Mouse (Mus musculus) gastrocnemius, postnatal 10 days (tissue): ENCODE results near the gene Sptbn4. TPM values are rescaled to one million over a fixed set of nuclear protein-coding genes. Genes with fewer than 3 reads are reported as not detected.

Experiments used
- DNase-seq: peaks from one replicate; pipeline ENCODE4 v3.0.0; 2021; ENCODE audit warnings: mixed read lengths
- total RNA-seq, 2 experiments: library from RNA; stranded (reverse); gene quantifications; 2 replicates each; pipeline ENCODE4 v1.2.3; 2021

Gene Sptbn4
- total RNA-seq, 2 experiments from 2014 or later = 0.20 to 0.28 TPM

- DNase-seq = peak; percentile 70
Observed at GRCm38 (mm10) chr7:27325697-27326096, 121.8 kb downstream of the Sptbn4 start.

GRCm38 (mm10) chr7:27324928-27325327 is 122.6 kb downstream of the Sptbn4 start:
- DNase-seq = no peak

GRCm38 (mm10) chr7:27324161-27324560 is 123.3 kb downstream of the Sptbn4 start:
- DNase-seq = no peak

- no peak for DNase-seq
Observed at GRCm38 (mm10) chr7:27323001-27323400, 124.5 kb downstream of the Sptbn4 start.

- DNase-seq = no peak
Observed at GRCm38 (mm10) chr7:27322291-27322690, 125.2 kb downstream of the Sptbn4 start.

- DNase-seq = no peak
Observed at GRCm38 (mm10) chr7:27319411-27319810, 128.1 kb downstream of the Sptbn4 start.

GRCm38 (mm10) chr7:27315958-27316357 is 131.5 kb downstream of the Sptbn4 start:
- DNase-seq = peak; percentile 66

- DNase-seq = no peak
Observed at GRCm38 (mm10) chr7:27314393-27314792, 133.1 kb downstream of the Sptbn4 start.

GRCm38 (mm10) chr7:27311651-27312284 is 135.7 kb downstream of the Sptbn4 start:
- DNase-seq = no peak

- DNase-seq = no peak
Observed at GRCm38 (mm10) chr7:27310996-27311535, 136.4 kb downstream of the Sptbn4 start.

GRCm38 (mm10) chr7:27310306-27310705 is 137.2 kb downstream of the Sptbn4 start:
- DNase-seq = peak; percentile 73

GRCm38 (mm10) chr7:27309832-27310231 is 137.7 kb downstream of the Sptbn4 start:
- DNase-seq = no peak

GRCm38 (mm10) chr7:27308821-27309549 is 138.5 kb downstream of the Sptbn4 start:
- DNase-seq = no peak

- DNase-seq = no peak
Observed at GRCm38 (mm10) chr7:27307551-27307950, 139.9 kb downstream of the Sptbn4 start.

Other genes starting within 250 kb of the Sptbn4 start
- 1 to 10 TPM; 4.3 to 6.3 TPM for gene Itpkc, start 219.0 kb downstream of the Sptbn4 start, total RNA-seq
- 1 to 10 TPM; 4.2 to 6.4 TPM for gene Coq8b, start 214.7 kb downstream of the Sptbn4 start, total RNA-seq
- gene Numbl, start 189.3 kb downstream of the Sptbn4 start, total RNA-seq = 10 to 100 TPM; 14.7 to 17.0 TPM
- 100 to 1,000 TPM; 131 to 165 TPM for gene Ltbp4, start 110.0 kb downstream of the Sptbn4 start, total RNA-seq
- 1 to 10 TPM; 6.1 to 8.1 TPM for gene Shkbp1, start 91.7 kb downstream of the Sptbn4 start, total RNA-seq
- not detected for gene Gm20479, start 90.3 kb downstream of the Sptbn4 start, total RNA-seq
- 10 to 100 TPM; 20.5 to 25.0 TPM for gene Blvrb, start 292 bp upstream of the Sptbn4 start, total RNA-seq
- gene Sertad3, start 26.1 kb upstream of the Sptbn4 start, total RNA-seq = 10 to 100 TPM in 1 of 2 experiments, 1 to 10 TPM in 1; 9.0 to 13.0 TPM
- gene Sertad1, start 39.2 kb upstream of the Sptbn4 start, total RNA-seq = 10 to 100 TPM; 10.6 to 14.4 TPM
- gene Prx, start 51.6 kb upstream of the Sptbn4 start, total RNA-seq = 10 to 100 TPM; 34.6 to 48.7 TPM
- under 1 TPM; 0.42 to 0.84 TPM for gene Hipk4, start 75.6 kb upstream of the Sptbn4 start, total RNA-seq
- 10 to 100 TPM; 27.2 to 37.9 TPM for gene Pld3, start 105.5 kb upstream of the Sptbn4 start, total RNA-seq
- gene 2310022A10Rik, start 105.5 kb upstream of the Sptbn4 start, total RNA-seq = 100 to 1,000 TPM; 106 to 110 TPM
- gene Akt2, start 143.9 kb upstream of the Sptbn4 start, total RNA-seq = 100 to 1,000 TPM; 128 to 134 TPM
- gene Ttc9b, start 206.2 kb upstream of the Sptbn4 start, total RNA-seq = under 1 TPM; 0.12 to 0.29 TPM
- gene Map3k10, start 226.9 kb upstream of the Sptbn4 start, total RNA-seq = 10 to 100 TPM; 15.5 to 18.2 TPM
- gene Zfp607b, start 241.7 kb upstream of the Sptbn4 start, total RNA-seq = 1 to 10 TPM; 1.2 to 1.4 TPM